Mouse (Mus musculus) cortical plate, adult 2 months (tissue): ENCODE measurements at regions not wholly inside any gene's neighbourhood (a gene's known extent, or its start where the extent isn't known, plus 50 kb on each side); places are given as distances from the start of the nearest gene placed in this dataset.

Source experiments
- CTCF ChIP-seq: fragments of 200-500 bp; IDR thresholded peaks from 2 replicates; pipeline ENCODE4 v1.5.1; 2011; ENCODE audit warnings: mild to moderate bottlenecking, control low read depth, low read length; ENCODE audit not compliant: insufficient read depth; ENCODE audit errors: extremely low read depth
- POLR2A ChIP-seq: fragments of 200-500 bp; IDR thresholded peaks from 2 replicates; pipeline ENCODE4 v1.6.1; 2011; ENCODE audit warnings: mild to moderate bottlenecking, low read length, control low read depth; ENCODE audit not compliant: insufficient read depth; ENCODE audit errors: extremely low read depth

DNA sequence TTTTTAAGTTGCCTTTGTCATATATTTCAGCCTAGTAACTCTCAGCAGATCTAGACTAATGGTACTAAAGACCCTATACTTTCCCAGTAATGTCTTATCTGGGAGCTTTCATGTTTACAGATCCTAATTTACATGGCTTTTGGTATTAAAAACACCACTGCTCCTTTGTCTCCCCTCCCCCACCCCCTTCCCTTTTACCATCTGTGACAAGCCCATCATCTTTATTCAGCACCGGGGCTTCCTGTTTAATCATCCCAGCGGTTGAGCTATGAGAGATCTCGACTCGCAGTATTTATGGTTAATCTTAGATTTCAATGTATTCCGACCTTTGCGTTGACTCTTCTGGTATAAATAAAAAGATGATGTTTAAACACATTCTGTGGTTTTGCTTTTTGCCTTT is 244.6 kb downstream of the Gm11077 start:
- TF ChIP-seq CTCF (no peak), POLR2A (no peak)
